Mouse (Mus musculus): ENCODE data around the gene Ing3.

- TF ChIP-seq CTCF (conservative IDR thresholded peaks at IDR 0.05 in 1 of 2, IDR thresholded peaks at IDR 0.05 in 1 of 2; ENCODE audit: low read depth in 2 of 2, low read length in 2 of 2) (no peak), POLR2A (IDR thresholded peaks at IDR 0.05; ENCODE audit: low read depth, low read length) (no peak), RCOR1 (conservative IDR thresholded peaks at IDR 0.05; ENCODE audit: low read depth, low read length) (no peak), SIN3A (IDR thresholded peaks at IDR 0.05; ENCODE audit: low read length) (no peak), HCFC1 (IDR thresholded peaks at IDR 0.05; ENCODE audit: low read depth, low read length) (no peak), TBP (conservative IDR thresholded peaks at IDR 0.05; ENCODE audit: low read depth, low read length) (no peak)
These were observed 71.3 kb downstream of the Ing3 start for GRCm38 (mm10) chr6:22020696-22021095.
